Mouse (Mus musculus): ENCODE measurements around the gene Slc38a9. TPM values are rescaled to one million over a fixed set of nuclear protein-coding genes. Genes with fewer than 3 reads are reported as not detected.

The Slc38a9 gene
- 19.0 and 19.5 TPM in 2 replicates for polyA plus RNA-seq (2014; fragmentation: Nextera tagmentation; extraction: Ambion mirVana)

- under 1% methylated on average over 33 of the region's 33 CpGs for WGBS
- DNase-seq (ENCODE audit: low spot score), result peak; percentile 95
- Histone ChIP-seq H3K9ac (ENCODE audit: low read length) (peak within 1 kb of the TSS; percentile 70), H3K9me3 (ENCODE audit: control insufficient read depth, low read length) (no peaks in the 10 kb centered on the region), H3K27ac (ENCODE audit: low read depth, low read length) (no peak within 1 kb of the TSS), H3K4me2 (ENCODE audit: low read depth, low read length, severe bottlenecking) (peak within 1 kb of the TSS; percentile 62), H3K36me3 (ENCODE audit: control insufficient read depth, insufficient read depth, low read length) (no peaks in the 10 kb centered on the region), H3K4me1 (replicated peaks; ENCODE audit: control insufficient read depth, insufficient read depth, low read length) (no peaks in the 10 kb centered on the region; the same call in 1 of the 2 replicates), H3K27me3 (ENCODE audit: control insufficient read depth, insufficient read depth, low read length) (no peaks in the 10 kb centered on the region), H3K4me3 (ENCODE audit: low read depth, low read length) (peak within 1 kb of the TSS; percentile 69)
- peak; percentile 99 for ATAC-seq (replicated peaks; ENCODE audit: low FRiP score)
Measured at GRCm38 (mm10) chr13:112660574-112661381, at the start of gene Slc38a9. Slc38a9 (plus strand) TSS chr13:112660751.

GRCm38 (mm10) chr13:112621592-112621991, 39.0 kb upstream of the Slc38a9 start:
- DNase-seq (ENCODE audit: low spot score), result no peak
- 69% methylated on average over 3 of the region's 3 CpGs for WGBS
- Histone ChIP-seq H3K4me1 (replicated peaks; ENCODE audit: control insufficient read depth, insufficient read depth, low read length) (no peaks in the 10 kb centered on the region), H3K9ac (ENCODE audit: low read length) (no peak overlapping the region), H3K36me3 (ENCODE audit: control insufficient read depth, insufficient read depth, low read length) (no peaks in the 10 kb centered on the region), H3K4me2 (ENCODE audit: low read depth, low read length, severe bottlenecking) (no peak overlapping the region), H3K9me3 (ENCODE audit: control insufficient read depth, low read length) (no peaks in the 10 kb centered on the region), H3K27ac (ENCODE audit: low read depth, low read length) (no peak overlapping the region), H3K4me3 (ENCODE audit: low read depth, low read length) (no peak overlapping the region), H3K27me3 (ENCODE audit: control insufficient read depth, insufficient read depth, low read length) (no peaks in the 10 kb centered on the region)
- no peak for ATAC-seq (replicated peaks; ENCODE audit: low FRiP score)

- ATAC-seq (replicated peaks; ENCODE audit: low FRiP score) (no peak), DNase-seq (ENCODE audit: low spot score) (no peak)
- Histone ChIP-seq H3K36me3 (ENCODE audit: control insufficient read depth, insufficient read depth, low read length) (no peaks in the 10 kb centered on the region), H3K4me3 (ENCODE audit: low read depth, low read length) (no peak overlapping the region), H3K27ac (ENCODE audit: low read depth, low read length) (no peak overlapping the region), H3K4me2 (ENCODE audit: low read depth, low read length, severe bottlenecking) (no peak overlapping the region), H3K27me3 (ENCODE audit: control insufficient read depth, insufficient read depth, low read length) (no peaks in the 10 kb centered on the region), H3K9ac (ENCODE audit: low read length) (no peak overlapping the region), H3K4me1 (replicated peaks; ENCODE audit: control insufficient read depth, insufficient read depth, low read length) (no peaks in the 10 kb centered on the region), H3K9me3 (ENCODE audit: control insufficient read depth, low read length) (no peaks in the 10 kb centered on the region)
- WGBS, result 58% methylated on average over 7 of the region's 7 CpGs
Measured at GRCm38 (mm10) chr13:112623656-112624055, 36.9 kb upstream of the Slc38a9 start.

- Histone ChIP-seq H3K27ac (ENCODE audit: low read depth, low read length) (no peak overlapping the region), H3K9ac (ENCODE audit: low read length) (no peak overlapping the region), H3K4me2 (ENCODE audit: low read depth, low read length, severe bottlenecking) (no peak overlapping the region), H3K9me3 (ENCODE audit: control insufficient read depth, low read length) (no peaks in the 10 kb centered on the region), H3K36me3 (ENCODE audit: control insufficient read depth, insufficient read depth, low read length) (no peaks in the 10 kb centered on the region), H3K4me3 (ENCODE audit: low read depth, low read length) (no peak overlapping the region), H3K27me3 (ENCODE audit: control insufficient read depth, insufficient read depth, low read length) (no peaks in the 10 kb centered on the region), H3K4me1 (replicated peaks; ENCODE audit: control insufficient read depth, insufficient read depth, low read length) (no peaks in the 10 kb centered on the region)
- ATAC-seq (replicated peaks; ENCODE audit: low FRiP score), result no peak
- 88% methylated on average over 3 of the region's 3 CpGs for WGBS
- no peak for DNase-seq (ENCODE audit: low spot score)
Measured at GRCm38 (mm10) chr13:112624622-112625021, 35.9 kb upstream of the Slc38a9 start.

- ATAC-seq (replicated peaks; ENCODE audit: low FRiP score), result no peak
- Histone ChIP-seq H3K9me3 (ENCODE audit: control insufficient read depth, low read length) (no peaks in the 10 kb centered on the region), H3K27ac (ENCODE audit: low read depth, low read length) (no peak overlapping the region), H3K4me2 (ENCODE audit: low read depth, low read length, severe bottlenecking) (no peak overlapping the region), H3K27me3 (ENCODE audit: control insufficient read depth, insufficient read depth, low read length) (no peaks in the 10 kb centered on the region), H3K4me1 (replicated peaks; ENCODE audit: control insufficient read depth, insufficient read depth, low read length) (no peaks in the 10 kb centered on the region), H3K36me3 (ENCODE audit: control insufficient read depth, insufficient read depth, low read length) (no peaks in the 10 kb centered on the region), H3K4me3 (ENCODE audit: low read depth, low read length) (no peak overlapping the region), H3K9ac (ENCODE audit: low read length) (no peak overlapping the region)
- DNase-seq (ENCODE audit: low spot score), result no peak
Measured at GRCm38 (mm10) chr13:112625566-112625965, 35.0 kb upstream of the Slc38a9 start.

GRCm38 (mm10) chr13:112635174-112635837, 25.2 kb upstream of the Slc38a9 start:
- Histone ChIP-seq H3K27me3 (ENCODE audit: control insufficient read depth, insufficient read depth, low read length) (no peaks in the 10 kb centered on the region), H3K4me1 (replicated peaks; ENCODE audit: control insufficient read depth, insufficient read depth, low read length) (no peaks in the 10 kb centered on the region), H3K36me3 (ENCODE audit: control insufficient read depth, insufficient read depth, low read length) (no peaks in the 10 kb centered on the region), H3K9ac (ENCODE audit: low read length) (no peak overlapping the region), H3K4me3 (ENCODE audit: low read depth, low read length) (no peak overlapping the region), H3K9me3 (ENCODE audit: control insufficient read depth, low read length) (no peaks in the 10 kb centered on the region), H3K4me2 (ENCODE audit: low read depth, low read length, severe bottlenecking) (no peak overlapping the region), H3K27ac (ENCODE audit: low read depth, low read length) (no peak overlapping the region)
- WGBS, result 71% methylated on average over 7 of the region's 7 CpGs
- no peak for ATAC-seq (replicated peaks; ENCODE audit: low FRiP score)
- no peak for DNase-seq (ENCODE audit: low spot score)

- H3K9ac ChIP-seq (ENCODE audit: low read length), result no peak overlapping the region
- no peaks in the 10 kb centered on the region for H3K36me3 ChIP-seq (ENCODE audit: control insufficient read depth, insufficient read depth, low read length)
- DNase-seq (ENCODE audit: low spot score), result no peak
- H3K27ac ChIP-seq (ENCODE audit: low read depth, low read length), result no peak overlapping the region
- no peak overlapping the region for H3K4me2 ChIP-seq (ENCODE audit: low read depth, low read length, severe bottlenecking)
- 50% methylated on average over 3 of the region's 3 CpGs for WGBS
- H3K27me3 ChIP-seq (ENCODE audit: control insufficient read depth, insufficient read depth, low read length), result no peaks in the 10 kb centered on the region
- no peaks in the 10 kb centered on the region for H3K9me3 ChIP-seq (ENCODE audit: control insufficient read depth, low read length)
- no peak for ATAC-seq (replicated peaks; ENCODE audit: low FRiP score)
- no peaks in the 10 kb centered on the region for H3K4me1 ChIP-seq (replicated peaks; ENCODE audit: control insufficient read depth, insufficient read depth, low read length)
- H3K4me3 ChIP-seq (ENCODE audit: low read depth, low read length), result no peak overlapping the region
Measured at GRCm38 (mm10) chr13:112636498-112636897, 24.1 kb upstream of the Slc38a9 start.

- Histone ChIP-seq H3K9me3 (ENCODE audit: control insufficient read depth, low read length) (no peaks in the 10 kb centered on the region), H3K27me3 (ENCODE audit: control insufficient read depth, insufficient read depth, low read length) (no peaks in the 10 kb centered on the region), H3K36me3 (ENCODE audit: control insufficient read depth, insufficient read depth, low read length) (no peaks in the 10 kb centered on the region), H3K4me2 (ENCODE audit: low read depth, low read length, severe bottlenecking) (no peak overlapping the region), H3K27ac (ENCODE audit: low read depth, low read length) (no peak overlapping the region), H3K4me3 (ENCODE audit: low read depth, low read length) (no peak overlapping the region), H3K9ac (ENCODE audit: low read length) (no peak overlapping the region), H3K4me1 (replicated peaks; ENCODE audit: control insufficient read depth, insufficient read depth, low read length) (no peaks in the 10 kb centered on the region)
- ATAC-seq (replicated peaks; ENCODE audit: low FRiP score) (no peak), DNase-seq (ENCODE audit: low spot score) (no peak)
- WGBS, result 68% methylated on average over 4 of the region's 4 CpGs
Measured at GRCm38 (mm10) chr13:112639111-112639510, 21.4 kb upstream of the Slc38a9 start.
